Mouse (Mus musculus) lung, postnatal 0 days (tissue): ENCODE results near the gene Klhdc4.

ENCODE experiments used
- CTCF ChIP-seq: IDR thresholded peaks from 2 replicates; pipeline ENCODE4 v1.5.1; 2016; ENCODE audit warnings: antibody characterized with exemption, mild to moderate bottlenecking
- EP300 ChIP-seq: IDR thresholded peaks from 2 replicates; pipeline ENCODE4 v1.6.1; 2016; ENCODE audit warnings: antibody characterized with exemption, mild to moderate bottlenecking, control low read depth

GRCm38 (mm10) chr8:121850821-121851470 is 21.6 kb upstream of the Klhdc4 start:
- TF ChIP-seq CTCF (peak; percentile 100), EP300 (no peak)
